Mouse (Mus musculus) stomach, embryonic 16.5 days (tissue): ENCODE measurements around the gene Cstad. TPM values are rescaled to one million over a fixed set of nuclear protein-coding genes. Genes with fewer than 3 reads are reported as not detected.

Experiments used
- ATAC-seq: fragments of 200-750 bp; cut with Nextera tagmentation; 2 replicates; pipeline ENCODE4 v1.8.0; 2017; ENCODE audit warnings: moderate number of reproducible peaks, moderate TSS enrichment; ENCODE audit not compliant: insufficient read depth, low FRiP score
- H3K27ac ChIP-seq: fragments of 300-500 bp; sonication (generic); 2 replicates; pipeline ENCODE4 v1.5.1; 2014; ENCODE audit warnings: low read length
- H3K27me3 ChIP-seq: fragments of 300-500 bp; sonication (generic); 2 replicates; pipeline ENCODE4 v1.6.1; 2014; ENCODE audit warnings: low read length, control low read depth, mixed read lengths; ENCODE audit not compliant: control insufficient read depth, insufficient read depth
- H3K36me3 ChIP-seq: fragments of 300-500 bp; sonication (generic); 2 replicates; pipeline ENCODE4 v1.6.1; 2014; ENCODE audit warnings: low read length; ENCODE audit not compliant: control insufficient read depth, insufficient read depth
- H3K4me1 ChIP-seq: fragments of 300-500 bp; sonication (generic); 2 replicates; pipeline ENCODE4 v1.6.1; 2014; ENCODE audit warnings: low read length, control low read depth, mixed read lengths; ENCODE audit not compliant: control insufficient read depth, insufficient read depth
- H3K4me2 ChIP-seq: fragments of 300-500 bp; sonication (generic); 2 replicates; pipeline ENCODE4 v1.6.1; 2014; ENCODE audit warnings: low read depth, low read length, mixed read lengths
- H3K4me3 ChIP-seq: fragments of 300-500 bp; sonication (generic); replicated peaks from 2 replicates; pipeline ENCODE4 v1.5.1; 2014; ENCODE audit warnings: mild to moderate bottlenecking, low read length
- H3K9ac ChIP-seq: fragments of 300-500 bp; sonication (generic); 2 replicates; pipeline ENCODE4 v1.6.1; 2014; ENCODE audit warnings: low read length
- H3K9me3 ChIP-seq: fragments of 300-500 bp; sonication (generic); replicated peaks from 2 replicates; pipeline ENCODE4 v1.6.1; 2016; ENCODE audit warnings: low read length, control low read depth; ENCODE audit not compliant: control insufficient read depth
- WGBS: fragments of 180-500 bp; shearing (Covaris S2); extraction: QIAGEN DNeasy Blood & Tissue Kit; methylation state at CpG from one replicate; pipeline ENCODE4 v1.1.7; 2014; 5-methylcytosine and 5-hydroxymethylcytosine counted together
- polyA plus RNA-seq: library from polyadenylated mRNA; unstranded; fragments of >200 nt; fragmentation: Nextera tagmentation; extraction: Ambion mirVana; gene quantifications from 2 replicates; pipeline ENCODE4 v1.2.1, GENCODE M21; 2015

Cstad gene
- polyA plus RNA-seq, 1 experiment from 2014 or later = 0.34 TPM

DNA sequence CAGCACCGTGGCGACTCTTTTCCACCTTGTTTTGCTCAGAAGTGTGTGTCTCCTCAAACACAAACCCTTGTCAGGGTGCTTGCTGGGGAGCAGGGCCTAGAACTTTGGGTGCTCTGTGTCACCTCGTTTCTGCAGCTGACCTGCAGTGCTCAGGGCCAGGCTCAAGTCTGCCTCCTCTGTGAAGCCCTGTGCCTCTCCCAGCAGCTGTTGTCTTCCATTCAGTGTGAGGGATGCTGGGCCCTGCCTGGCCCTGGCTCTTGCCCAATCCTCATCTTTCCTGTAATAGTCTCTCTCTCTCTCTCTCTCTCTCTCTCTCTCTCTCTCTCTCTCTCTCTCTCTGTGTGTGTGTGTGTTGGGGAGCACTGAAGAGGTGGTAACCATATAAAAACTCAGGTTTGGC is 32.3 kb upstream of the Cstad start:
- WGBS = 87% methylated on average over 3 of the region's 3 CpGs
- no peak for ATAC-seq

DNA sequence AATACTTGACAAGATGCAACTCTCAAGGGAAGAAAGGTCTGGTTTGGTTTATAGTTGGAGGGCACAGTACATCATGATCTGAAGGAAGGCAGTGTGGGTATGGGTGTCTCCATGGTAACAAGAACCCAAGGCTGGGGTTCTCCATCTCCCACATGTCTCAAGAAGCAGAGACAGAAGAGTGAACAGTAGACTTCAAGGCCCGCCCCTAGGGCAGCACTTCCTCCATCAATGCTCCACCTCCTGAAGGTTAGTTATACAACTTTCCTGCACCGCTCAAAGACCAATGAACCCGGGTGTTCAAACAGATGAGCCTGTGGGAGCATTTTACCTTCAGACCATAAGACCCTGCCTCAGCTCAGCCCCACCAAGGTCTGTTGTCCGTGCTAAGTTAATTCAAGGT is 23.2 kb upstream of the Cstad start:
- WGBS = 87% methylated on average over 4 of the region's 4 CpGs
- H3K9me3 ChIP-seq = peaks cover 3% of the 10 kb centered on the region; the same call in 1 of the 2 replicates
- H3K27ac ChIP-seq = no peak overlapping the region
- H3K9ac ChIP-seq = no peak overlapping the region
- no peak overlapping the region for H3K4me3 ChIP-seq
- no peaks in the 10 kb centered on the region for H3K4me1 ChIP-seq
- ATAC-seq = no peak
- H3K36me3 ChIP-seq = no peaks in the 10 kb centered on the region
- H3K4me2 ChIP-seq = no peak overlapping the region
- no peaks in the 10 kb centered on the region for H3K27me3 ChIP-seq

More for the DNA sequence above, 32.3 kb upstream of the Cstad start:
- no peak overlapping the region for H3K9ac ChIP-seq
- H3K9me3 ChIP-seq = no peaks in the 10 kb centered on the region
- no peaks in the 10 kb centered on the region for H3K36me3 ChIP-seq
- no peaks in the 10 kb centered on the region for H3K27me3 ChIP-seq
- no peak overlapping the region for H3K27ac ChIP-seq
- no peaks in the 10 kb centered on the region for H3K4me1 ChIP-seq
- no peak overlapping the region for H3K4me3 ChIP-seq
- no peak overlapping the region for H3K4me2 ChIP-seq

DNA sequence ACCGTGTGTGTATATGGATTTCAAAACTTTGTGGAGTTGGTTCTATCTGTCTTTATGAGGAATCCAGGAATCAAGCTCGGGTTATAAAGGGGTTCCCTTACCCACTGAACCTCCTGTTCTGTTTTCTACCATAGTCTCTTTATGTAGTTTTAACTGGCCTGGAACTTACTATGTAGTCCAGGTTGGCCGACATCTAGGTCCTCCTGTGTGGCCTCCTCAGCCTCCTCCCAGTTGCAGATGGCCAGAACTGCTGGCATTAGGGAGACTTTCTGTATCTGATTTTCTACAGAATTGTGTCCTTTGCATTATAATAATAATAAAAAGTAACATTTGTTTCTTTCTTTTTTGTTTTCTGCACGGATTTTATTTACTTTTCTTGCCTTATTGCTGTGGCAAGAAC is 21.3 kb upstream of the Cstad start:
- no peak for ATAC-seq
- no peaks in the 10 kb centered on the region for H3K27me3 ChIP-seq
- H3K4me1 ChIP-seq = no peaks in the 10 kb centered on the region
- H3K4me3 ChIP-seq = no peak overlapping the region
- H3K36me3 ChIP-seq = no peaks in the 10 kb centered on the region
- H3K4me2 ChIP-seq = no peak overlapping the region
- no peak overlapping the region for H3K9ac ChIP-seq
- H3K9me3 ChIP-seq = peaks cover 3% of the 10 kb centered on the region; the same call in 1 of the 2 replicates
- H3K27ac ChIP-seq = no peak overlapping the region
- WGBS = 87% methylated on average over 4 of the region's 4 CpGs

DNA sequence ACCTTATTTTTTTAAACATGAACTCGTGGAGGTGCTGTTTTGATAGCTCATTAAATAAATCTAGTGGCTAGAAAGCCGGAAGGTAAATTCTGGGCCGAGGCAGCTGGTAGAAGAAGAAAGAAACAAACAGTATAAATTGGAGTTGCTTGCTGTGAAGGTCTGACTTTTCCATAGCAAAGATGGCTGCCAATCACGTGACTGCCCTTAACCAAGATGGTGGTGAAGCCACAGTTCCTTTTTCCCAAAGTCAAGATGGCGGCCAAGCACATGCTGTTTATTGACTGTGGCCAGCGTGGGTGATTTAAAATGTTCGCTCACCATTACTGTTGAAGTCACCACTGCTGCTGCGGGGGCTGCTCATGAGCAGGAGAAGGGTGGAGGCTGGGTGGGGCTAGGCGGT is 17.8 kb upstream of the Cstad start:
- Histone ChIP-seq H3K27ac (no peak overlapping the region), H3K36me3 (no peaks in the 10 kb centered on the region), H3K4me2 (no peak overlapping the region), H3K9ac (no peak overlapping the region), H3K4me3 (no peak overlapping the region), H3K9me3 (peaks cover 7% of the 10 kb centered on the region), H3K27me3 (no peaks in the 10 kb centered on the region), H3K4me1 (no peaks in the 10 kb centered on the region)
- no peak for ATAC-seq
- WGBS = 89% methylated on average over 9 of the region's 9 CpGs

DNA sequence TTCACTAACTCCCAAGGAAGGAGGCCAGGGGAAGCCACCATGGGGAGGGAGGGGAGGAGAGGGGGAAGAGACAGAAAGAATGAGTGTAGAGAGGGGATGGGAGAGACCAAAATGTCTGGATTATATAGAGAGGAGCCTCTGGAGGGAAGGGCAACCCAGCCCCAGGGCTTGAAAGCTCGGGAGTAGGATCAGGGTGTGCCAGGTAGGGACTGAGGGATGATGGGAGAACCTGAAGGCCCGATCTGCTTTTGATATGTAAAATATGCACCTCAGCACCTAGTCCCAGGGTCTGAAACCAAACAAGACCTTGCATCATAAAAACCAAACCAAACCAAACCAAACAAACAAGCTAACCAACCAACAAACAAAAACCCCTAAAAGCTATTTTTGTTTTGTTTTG is 16.8 kb upstream of the Cstad start:
- Histone ChIP-seq H3K36me3 (no peaks in the 10 kb centered on the region), H3K27ac (no peak overlapping the region), H3K4me1 (no peaks in the 10 kb centered on the region), H3K9me3 (peaks cover 8% of the 10 kb centered on the region), H3K9ac (no peak overlapping the region), H3K27me3 (no peaks in the 10 kb centered on the region), H3K4me3 (no peak overlapping the region), H3K4me2 (no peak overlapping the region)
- 56% methylated on average over 2 of the region's 2 CpGs for WGBS
- no peak for ATAC-seq

DNA sequence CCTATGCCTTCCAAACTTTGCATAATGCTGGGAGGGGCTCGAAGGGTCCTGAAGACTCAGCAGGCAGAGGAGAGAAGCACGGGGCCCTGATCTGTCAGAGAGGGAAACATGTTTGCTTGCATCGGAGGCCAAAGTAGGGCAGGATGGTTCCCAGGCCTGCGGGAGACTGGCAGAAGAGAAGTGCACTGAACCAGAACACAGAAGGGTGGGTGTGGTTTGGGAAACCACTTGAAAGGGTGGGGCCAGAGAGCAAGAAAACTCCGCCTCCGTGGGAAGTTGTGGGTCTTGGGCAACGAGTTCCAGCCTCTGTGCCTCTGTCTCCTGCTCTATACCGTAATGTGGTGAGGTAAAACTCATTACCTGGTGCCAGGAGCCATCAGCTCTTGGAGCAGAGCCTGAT is 7.7 kb upstream of the Cstad start:
- WGBS = 28% methylated on average over 8 of the region's 8 CpGs
- H3K9me3 ChIP-seq = no peaks in the 10 kb centered on the region
- no peaks in the 10 kb centered on the region for H3K36me3 ChIP-seq
- peak overlapping the region; percentile 58 for H3K27ac ChIP-seq
- no peak overlapping the region for H3K4me2 ChIP-seq
- peak overlapping the region; percentile 27 for H3K9ac ChIP-seq
- H3K27me3 ChIP-seq = no peaks in the 10 kb centered on the region
- H3K4me1 ChIP-seq = peaks cover 31% of the 10 kb centered on the region
- peak; percentile 10; the same call in 1 of the 2 replicates for ATAC-seq
- no peak overlapping the region for H3K4me3 ChIP-seq

DNA sequence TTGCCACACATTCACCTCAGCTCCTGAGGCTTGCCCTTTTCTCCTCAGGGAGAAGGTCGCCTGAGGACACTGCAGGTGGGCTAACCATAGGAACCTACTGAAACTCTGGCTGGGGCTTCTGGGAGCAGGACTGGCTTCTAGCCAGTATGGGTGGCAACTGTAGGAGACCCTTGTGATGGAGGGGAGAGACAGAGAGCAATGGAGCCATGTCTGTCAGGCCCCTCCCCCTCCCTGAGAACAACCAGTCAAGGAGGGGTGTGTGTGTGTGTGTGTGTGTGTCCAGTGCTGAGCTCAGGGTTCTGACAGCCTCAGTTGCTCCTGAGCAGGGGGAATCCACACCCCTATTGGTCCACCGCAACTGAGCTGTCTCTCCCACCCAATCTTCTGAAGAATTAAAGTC is 7.2 kb upstream of the Cstad start:
- H3K36me3 ChIP-seq = no peaks in the 10 kb centered on the region
- no peaks in the 10 kb centered on the region for H3K27me3 ChIP-seq
- ATAC-seq = no peak
- H3K9me3 ChIP-seq = no peaks in the 10 kb centered on the region
- peaks cover 31% of the 10 kb centered on the region for H3K4me1 ChIP-seq
- H3K4me2 ChIP-seq = no peak overlapping the region
- no peak overlapping the region for H3K9ac ChIP-seq
- no peak overlapping the region for H3K4me3 ChIP-seq
- no peak overlapping the region for H3K27ac ChIP-seq
- WGBS = 62% methylated on average over 2 of the region's 2 CpGs

DNA sequence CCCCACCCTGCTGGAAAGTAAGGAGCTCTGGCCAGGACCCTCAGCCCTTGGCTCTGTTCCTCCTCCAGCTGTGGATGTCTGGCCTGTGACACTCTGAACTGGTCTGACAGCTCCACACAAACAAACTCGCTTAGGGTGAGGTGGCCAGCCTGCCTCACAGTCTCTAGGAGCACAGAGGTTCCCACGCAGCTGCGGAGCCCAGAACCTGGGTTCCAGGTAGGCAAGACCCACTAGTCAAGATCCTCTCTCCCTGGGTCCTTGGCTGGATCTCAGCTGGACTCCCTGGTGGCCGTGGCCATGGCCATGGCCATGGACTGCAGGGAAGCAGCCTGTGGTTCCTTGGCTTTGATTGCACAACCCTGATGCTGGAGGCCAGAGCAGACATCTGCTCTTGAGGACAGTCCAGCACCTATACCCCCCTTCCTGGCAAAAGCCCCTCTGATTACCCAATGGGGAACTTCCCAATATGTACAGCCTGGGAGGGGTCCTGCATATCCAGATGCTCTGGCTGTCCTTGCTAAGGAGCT is 5.8 kb upstream of the Cstad start:
- 51% methylated on average over 4 of the region's 4 CpGs for WGBS
- H3K9ac ChIP-seq = peak overlapping the region; percentile 49; the same call in 1 of the 2 replicates
- no peak overlapping the region for H3K4me3 ChIP-seq
- H3K4me1 ChIP-seq = peaks cover 40% of the 10 kb centered on the region
- H3K27me3 ChIP-seq = no peaks in the 10 kb centered on the region
- no peaks in the 10 kb centered on the region for H3K9me3 ChIP-seq
- H3K27ac ChIP-seq = peak overlapping the region; percentile 92
- H3K36me3 ChIP-seq = no peaks in the 10 kb centered on the region
- peak; percentile 66; the same call in 1 of the 2 replicates for ATAC-seq
- no peak overlapping the region; the same call in 1 of the 2 replicates for H3K4me2 ChIP-seq

DNA sequence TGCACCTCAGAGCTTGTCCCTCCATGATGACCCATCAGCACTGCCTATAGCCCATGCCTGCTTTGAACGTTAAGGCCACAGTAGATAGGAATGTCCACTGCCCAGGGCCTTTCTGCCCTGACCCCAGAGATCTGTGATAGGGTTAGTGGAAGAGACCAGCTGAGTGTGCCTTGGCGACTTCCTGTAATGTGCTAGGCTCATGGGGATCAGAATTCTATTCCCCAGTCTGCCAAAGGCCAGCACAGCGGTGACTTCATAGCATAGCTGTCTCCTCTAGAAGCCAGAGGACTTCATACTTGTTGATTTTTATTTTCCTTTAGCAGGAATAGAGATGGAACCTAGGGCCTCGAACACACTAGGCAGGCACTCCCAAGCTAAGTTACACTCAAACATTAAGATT is 5.1 kb upstream of the Cstad start:
- H3K9me3 ChIP-seq = no peaks in the 10 kb centered on the region
- ATAC-seq = no peak
- 67% methylated on average over 4 of the region's 4 CpGs for WGBS
- H3K4me2 ChIP-seq = no peak overlapping the region
- no peak overlapping the region for H3K9ac ChIP-seq
- H3K4me3 ChIP-seq = no peak overlapping the region
- H3K27me3 ChIP-seq = no peaks in the 10 kb centered on the region
- peak overlapping the region; percentile 92 for H3K27ac ChIP-seq
- peaks cover 46% of the 10 kb centered on the region for H3K4me1 ChIP-seq
- no peaks in the 10 kb centered on the region for H3K36me3 ChIP-seq
